Mouse (Mus musculus) retina, postnatal 1 day (tissue): ENCODE measurements around the gene Sall4.

Source experiments
- DNase-seq: peaks from one replicate; pipeline ENCODE4 v3.0.0-alpha.2; 2012

Gene Sall4

GRCm38 (mm10) chr2:168742649-168743048, 25.1 kb downstream of the Sall4 start:
- peak; percentile 69 for DNase-seq

- peak; percentile 84 for DNase-seq
Measured at GRCm38 (mm10) chr2:168742059-168742627, 25.6 kb downstream of the Sall4 start, which contains the start of gene Atp9a. Gene Atp9a, minus strand, starts transcription at chr2:168742409.

- DNase-seq: peak; percentile 85
Measured at GRCm38 (mm10) chr2:168741273-168742058, 26.3 kb downstream of the Sall4 start.

GRCm38 (mm10) chr2:168740496-168740895, 27.2 kb downstream of the Sall4 start:
- DNase-seq: no peak

GRCm38 (mm10) chr2:168738854-168739253, 28.9 kb downstream of the Sall4 start:
- DNase-seq: no peak

- no peak for DNase-seq
Measured at GRCm38 (mm10) chr2:168737878-168738277, 29.9 kb downstream of the Sall4 start.

- DNase-seq: peak; percentile 41
Measured at GRCm38 (mm10) chr2:168734023-168734422, 33.7 kb downstream of the Sall4 start.

- no peak for DNase-seq
Measured at GRCm38 (mm10) chr2:168731258-168731657, 36.5 kb downstream of the Sall4 start.

- DNase-seq: no peak
Measured at GRCm38 (mm10) chr2:168729736-168730135, 38.0 kb downstream of the Sall4 start.

GRCm38 (mm10) chr2:168728045-168728444, 39.7 kb downstream of the Sall4 start:
- no peak for DNase-seq

- DNase-seq: peak; percentile 91
Measured at GRCm38 (mm10) chr2:168726007-168726406, 41.7 kb downstream of the Sall4 start.

- no peak for DNase-seq
Measured at GRCm38 (mm10) chr2:168721313-168721712, 46.4 kb downstream of the Sall4 start.

GRCm38 (mm10) chr2:168719742-168720141, 48.0 kb downstream of the Sall4 start:
- DNase-seq: no peak

- no peak for DNase-seq
Measured at GRCm38 (mm10) chr2:168718735-168719134, 49.0 kb downstream of the Sall4 start.

GRCm38 (mm10) chr2:168718267-168718666, 49.5 kb downstream of the Sall4 start:
- no peak for DNase-seq

GRCm38 (mm10) chr2:168712199-168713176, 55.3 kb downstream of the Sall4 start:
- no peak for DNase-seq

- DNase-seq: no peak
Measured at GRCm38 (mm10) chr2:168710979-168711378, 56.8 kb downstream of the Sall4 start.

- DNase-seq: no peak
Measured at GRCm38 (mm10) chr2:168707766-168708165, 60.0 kb downstream of the Sall4 start.

GRCm38 (mm10) chr2:168702266-168702665, 65.5 kb downstream of the Sall4 start:
- DNase-seq: peak; percentile 83
